Mouse (Mus musculus) heart, embryonic 11.5 days (tissue): ENCODE results near the gene Mxd1. TPM values are rescaled to one million over a fixed set of nuclear protein-coding genes. Genes with fewer than 3 reads are reported as not detected.

Experiments used
- ATAC-seq: fragments of 200-750 bp; cut with Nextera tagmentation; replicated peaks from 2 replicates; pipeline ENCODE4 v1.8.0; 2017; ENCODE audit warnings: moderate library complexity; ENCODE audit not compliant: insufficient number of reproducible peaks, low FRiP score, low TSS enrichment
- H3K27ac ChIP-seq: fragments of 300-500 bp; sonication (generic); 2 replicates; pipeline ENCODE4 v1.5.1; 2014; ENCODE audit warnings: mild to moderate bottlenecking, low read depth, low read length
- H3K27me3 ChIP-seq: fragments of 300-500 bp; sonication (generic); 2 replicates; pipeline ENCODE4 v1.6.1; 2014; ENCODE audit warnings: mild to moderate bottlenecking, low read length, mixed read lengths; ENCODE audit not compliant: control insufficient read depth, insufficient read depth
- H3K36me3 ChIP-seq: fragments of 300-500 bp; sonication (generic); 2 replicates; pipeline ENCODE4 v1.6.1; 2014; ENCODE audit warnings: mild to moderate bottlenecking, low read length, moderate library complexity, mixed read lengths; ENCODE audit not compliant: control insufficient read depth, insufficient read depth
- H3K4me1 ChIP-seq: fragments of 300-500 bp; sonication (generic); 2 replicates; pipeline ENCODE4 v1.6.1; 2014; ENCODE audit warnings: low read length; ENCODE audit not compliant: control insufficient read depth, insufficient read depth
- H3K4me2 ChIP-seq: fragments of 300-500 bp; sonication (generic); 2 replicates; pipeline ENCODE4 v1.6.1; 2014; ENCODE audit warnings: mild to moderate bottlenecking, moderate library complexity
- H3K4me3 ChIP-seq: fragments of 300-500 bp; sonication (generic); 2 replicates; pipeline ENCODE4 v1.5.1; 2014; ENCODE audit warnings: low read depth, low read length
- H3K9ac ChIP-seq: fragments of 300-500 bp; sonication (generic); 2 replicates; pipeline ENCODE4 v1.6.1; 2014; ENCODE audit warnings: mild to moderate bottlenecking, low read depth, low read length, moderate library complexity
- H3K9me3 ChIP-seq: fragments of 300-500 bp; sonication (generic); replicated peaks from 2 replicates; pipeline ENCODE4 v1.6.1; 2016; ENCODE audit warnings: low read length; ENCODE audit not compliant: control insufficient read depth
- WGBS: fragments of 180-500 bp; shearing (Covaris S2); extraction: QIAGEN DNeasy Blood & Tissue Kit; methylation state at CpG from one replicate; pipeline ENCODE4 v1.1.7; 2014; ENCODE audit not compliant: insufficient replicate concordance; 5-methylcytosine and 5-hydroxymethylcytosine counted together
- polyA plus RNA-seq: library from polyadenylated mRNA; unstranded; fragments of >200 nt; fragmentation: Nextera tagmentation; extraction: Ambion mirVana; gene quantifications from 2 replicates; pipeline ENCODE4 v1.2.1, GENCODE M21; 2014

Gene Mxd1
- polyA plus RNA-seq, 1 experiment from 2014 or later: 9.5 TPM

- Histone ChIP-seq H3K4me3 (no peak overlapping the region), H3K9me3 (no peaks in the 10 kb centered on the region), H3K27ac (no peak overlapping the region), H3K4me2 (no peak overlapping the region), H3K27me3 (no peaks in the 10 kb centered on the region), H3K9ac (0 out of 2 replicates have a peak overlapping the region, but pooled peaks have one; percentile 5), H3K36me3 (no peaks in the 10 kb centered on the region), H3K4me1 (peaks cover 3% of the 10 kb centered on the region; the same call in 1 of the 2 replicates)
- ATAC-seq: no peak
- 48% methylated on average over 8 of the region's 8 CpGs for WGBS
Measured at GRCm38 (mm10) chr6:86641716-86642115, 27.2 kb downstream of the Mxd1 start.

- Histone ChIP-seq H3K27me3 (no peaks in the 10 kb centered on the region), H3K4me3 (no peak overlapping the region), H3K36me3 (no peaks in the 10 kb centered on the region), H3K9me3 (no peaks in the 10 kb centered on the region), H3K4me1 (peaks cover 3% of the 10 kb centered on the region; the same call in 1 of the 2 replicates), H3K9ac (no peak overlapping the region), H3K4me2 (no peak overlapping the region), H3K27ac (no peak overlapping the region)
- no peak for ATAC-seq
- WGBS: 88% methylated on average over 8 of the region's 8 CpGs
Measured at GRCm38 (mm10) chr6:86640776-86641175, 28.2 kb downstream of the Mxd1 start.

DNA sequence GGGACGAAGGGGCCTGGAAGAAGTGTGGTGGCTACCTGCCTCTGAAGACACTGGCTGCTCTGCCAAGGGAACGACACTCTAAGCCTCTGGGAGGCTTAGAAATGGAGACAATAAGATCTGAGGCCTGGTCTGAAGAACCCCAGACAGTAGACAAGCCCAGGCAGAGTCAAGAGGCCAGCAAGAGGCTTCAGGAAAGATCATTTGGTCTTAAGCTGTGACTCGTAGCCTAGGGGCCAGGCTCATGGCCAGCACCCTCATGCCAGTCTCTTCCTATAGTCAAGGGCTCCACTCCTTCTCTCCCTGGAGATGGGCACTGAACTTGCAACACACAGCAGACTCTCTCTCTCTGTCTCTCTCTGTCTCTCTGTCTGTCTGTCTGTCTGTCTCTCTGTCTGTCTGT lies 28.8 kb downstream of the Mxd1 start:
- no peaks in the 10 kb centered on the region for H3K27me3 ChIP-seq
- H3K4me3 ChIP-seq: no peak overlapping the region
- peaks cover 3% of the 10 kb centered on the region; the same call in 1 of the 2 replicates for H3K4me1 ChIP-seq
- no peak overlapping the region for H3K9ac ChIP-seq
- peak overlapping the region; percentile 22; the same call in 1 of the 2 replicates for H3K27ac ChIP-seq
- H3K4me2 ChIP-seq: no peak overlapping the region
- 74% methylated on average over 3 of the region's 3 CpGs for WGBS
- H3K9me3 ChIP-seq: no peaks in the 10 kb centered on the region
- no peaks in the 10 kb centered on the region for H3K36me3 ChIP-seq
- no peak for ATAC-seq

DNA sequence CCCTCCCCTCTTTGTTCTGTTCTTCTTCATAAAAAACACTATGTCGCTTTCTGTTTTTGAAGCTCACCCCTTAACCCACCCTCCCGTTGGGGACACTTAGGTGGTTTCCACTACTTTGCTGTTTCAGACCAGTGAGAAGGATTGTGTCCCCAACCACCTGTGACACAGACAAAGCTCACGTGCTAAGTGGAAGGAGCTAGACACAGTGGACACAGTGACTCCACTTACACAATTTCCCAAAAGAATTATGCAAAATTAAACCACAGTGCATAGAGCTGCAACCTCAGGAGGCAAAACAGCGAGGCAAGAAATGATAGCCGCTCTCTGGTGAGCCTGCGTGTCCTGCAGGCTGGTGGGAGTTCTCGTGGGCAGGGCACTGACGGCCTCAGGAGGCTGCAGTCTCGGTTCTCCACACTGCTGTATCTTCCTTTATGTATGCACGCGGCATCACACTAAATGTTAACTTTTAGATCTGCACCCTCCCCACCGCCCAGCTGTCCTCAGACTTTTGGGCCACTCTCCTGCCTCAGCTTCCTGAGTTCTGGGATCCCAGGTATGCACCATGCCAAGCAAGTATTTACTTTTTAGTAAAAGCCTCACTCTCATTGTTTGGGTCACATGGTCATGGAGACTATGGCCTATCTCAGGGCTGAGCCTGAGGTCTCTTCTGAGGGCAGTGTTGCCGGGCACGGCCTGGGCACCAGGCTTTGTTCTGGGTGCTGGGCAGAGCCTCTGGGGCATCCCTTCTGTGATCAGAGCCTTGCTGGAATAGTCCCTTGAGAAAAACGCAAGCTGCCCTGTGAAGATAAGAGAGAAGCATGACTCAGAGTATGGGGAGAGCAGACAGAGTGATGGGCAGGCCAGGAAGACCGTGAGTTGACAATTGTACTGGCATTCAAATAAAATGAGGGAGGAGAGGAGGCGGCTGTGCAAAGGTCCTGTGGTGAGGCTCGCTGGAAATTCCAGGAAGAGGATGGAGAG lies 29.5 kb downstream of the Mxd1 start:
- Histone ChIP-seq H3K4me1 (peaks cover under 1% of the 10 kb centered on the region; the same call in 1 of the 2 replicates), H3K4me2 (no peak overlapping the region), H3K36me3 (no peaks in the 10 kb centered on the region), H3K27ac (peak overlapping the region; percentile 51), H3K27me3 (no peaks in the 10 kb centered on the region), H3K9me3 (no peaks in the 10 kb centered on the region), H3K4me3 (no peak overlapping the region), H3K9ac (no peak overlapping the region)
- WGBS: 72% methylated on average over 18 of the region's 18 CpGs
- ATAC-seq: peak; percentile 76; the same call in 1 of the 2 replicates

- no peak overlapping the region for H3K9ac ChIP-seq
- no peaks in the 10 kb centered on the region for H3K36me3 ChIP-seq
- no peak overlapping the region for H3K27ac ChIP-seq
- no peak overlapping the region for H3K4me3 ChIP-seq
- no peak for ATAC-seq
- H3K4me1 ChIP-seq: no peaks in the 10 kb centered on the region
- H3K27me3 ChIP-seq: no peaks in the 10 kb centered on the region
- WGBS: 26% methylated on average over 2 of the region's 2 CpGs
- H3K4me2 ChIP-seq: no peak overlapping the region
- no peaks in the 10 kb centered on the region for H3K9me3 ChIP-seq
Measured at GRCm38 (mm10) chr6:86638434-86638833, 30.5 kb downstream of the Mxd1 start.

GRCm38 (mm10) chr6:86637860-86638259 lies 31.1 kb downstream of the Mxd1 start:
- Histone ChIP-seq H3K9ac (no peak overlapping the region), H3K4me3 (no peak overlapping the region), H3K27ac (no peak overlapping the region; the same call in 1 of the 2 replicates), H3K4me1 (no peaks in the 10 kb centered on the region), H3K9me3 (no peaks in the 10 kb centered on the region), H3K36me3 (no peaks in the 10 kb centered on the region), H3K4me2 (no peak overlapping the region), H3K27me3 (no peaks in the 10 kb centered on the region)
- 84% methylated on average over 2 of the region's 2 CpGs for WGBS
- ATAC-seq: no peak

DNA sequence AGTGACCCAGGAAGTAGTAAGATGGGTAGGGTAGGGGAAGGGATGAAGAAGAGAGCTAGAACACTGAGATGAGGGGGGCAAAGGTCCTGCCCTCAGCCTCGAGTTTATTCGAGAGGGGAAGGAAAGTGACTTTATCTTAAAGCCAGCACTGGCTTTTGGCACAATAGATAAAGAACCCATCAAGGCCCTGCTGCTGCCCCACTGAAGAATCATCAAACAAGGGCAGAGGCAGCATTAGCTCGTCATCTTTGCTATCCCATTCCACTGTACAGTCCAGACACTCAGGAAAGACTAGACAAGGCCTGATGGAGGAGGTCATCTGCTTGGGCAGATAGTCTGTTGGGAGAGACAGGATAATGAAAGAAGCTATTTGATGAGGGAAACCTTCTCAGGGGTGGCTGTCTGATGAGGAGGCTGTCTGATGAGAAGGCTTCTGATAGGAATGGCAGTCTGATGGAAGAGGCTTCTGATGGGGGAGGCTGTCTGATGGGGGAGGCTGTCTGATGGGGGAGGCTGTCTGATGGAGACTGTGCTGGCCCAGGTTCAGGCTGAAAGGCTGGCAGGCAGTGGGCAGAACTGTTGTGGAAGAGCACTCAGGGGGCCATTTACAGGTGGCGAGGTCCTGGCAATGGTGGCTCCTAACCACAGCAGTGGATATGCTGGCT lies 31.7 kb downstream of the Mxd1 start:
- Histone ChIP-seq H3K4me3 (no peak overlapping the region), H3K4me1 (no peaks in the 10 kb centered on the region), H3K9me3 (no peaks in the 10 kb centered on the region), H3K36me3 (no peaks in the 10 kb centered on the region), H3K9ac (no peak overlapping the region), H3K4me2 (no peak overlapping the region), H3K27ac (peak overlapping the region; percentile 15; the same call in 1 of the 2 replicates), H3K27me3 (no peaks in the 10 kb centered on the region)
- WGBS: 43% methylated on average over 4 of the region's 4 CpGs
- ATAC-seq: no peak; the same call in 1 of the 2 replicates

- no peaks in the 10 kb centered on the region for H3K36me3 ChIP-seq
- no peak overlapping the region for H3K4me2 ChIP-seq
- H3K4me1 ChIP-seq: no peaks in the 10 kb centered on the region
- no peak overlapping the region for H3K4me3 ChIP-seq
- peak; percentile 70 for ATAC-seq
- 35% methylated on average over 2 of the region's 2 CpGs for WGBS
- H3K27ac ChIP-seq: 0 out of 2 replicates have a peak overlapping the region, but pooled peaks have one; percentile 29
- no peaks in the 10 kb centered on the region for H3K9me3 ChIP-seq
- no peak overlapping the region; the same call in 1 of the 2 replicates for H3K9ac ChIP-seq
- H3K27me3 ChIP-seq: no peaks in the 10 kb centered on the region
Measured at GRCm38 (mm10) chr6:86636495-86636894, 32.5 kb downstream of the Mxd1 start.
